Mouse (Mus musculus) lung, postnatal 36 days (tissue): Measurements from ENCODE around the gene Hs2st1.

Source experiments
- DNase-seq: peaks from one replicate; pipeline ENCODE4 v3.0.0; 2022; ENCODE audit warnings: mixed read lengths

Hs2st1 gene

GRCm38 (mm10) chr3:144584789-144585553 is 15.0 kb upstream of the Hs2st1 start:
- DNase-seq: no peak

- no peak for DNase-seq
These were observed 13.8 kb upstream of the Hs2st1 start for GRCm38 (mm10) chr3:144583789-144584188.

- DNase-seq: no peak
These were observed 12.3 kb upstream of the Hs2st1 start for GRCm38 (mm10) chr3:144582306-144582705.

GRCm38 (mm10) chr3:144581842-144582241 is 11.9 kb upstream of the Hs2st1 start:
- DNase-seq: no peak

- no peak for DNase-seq
These were observed 10.3 kb upstream of the Hs2st1 start for GRCm38 (mm10) chr3:144580281-144580680.

- no peak for DNase-seq
These were observed 9.8 kb upstream of the Hs2st1 start for GRCm38 (mm10) chr3:144579796-144580195.

- DNase-seq: no peak
These were observed 8.9 kb upstream of the Hs2st1 start for GRCm38 (mm10) chr3:144578921-144579320.

GRCm38 (mm10) chr3:144577366-144578340 is 7.7 kb upstream of the Hs2st1 start:
- no peak for DNase-seq

GRCm38 (mm10) chr3:144574256-144574655 is 4.3 kb upstream of the Hs2st1 start:
- peak; percentile 85 for DNase-seq

GRCm38 (mm10) chr3:144570816-144571487 is 971 bp upstream of the Hs2st1 start:
- no peak for DNase-seq

GRCm38 (mm10) chr3:144569401-144569971 is 495 bp downstream of the Hs2st1 start:
- DNase-seq: peak; percentile 26

GRCm38 (mm10) chr3:144568861-144569361 is 1.1 kb downstream of the Hs2st1 start:
- peak; percentile 62 for DNase-seq

- peak; percentile 46 for DNase-seq
These were observed 4.8 kb downstream of the Hs2st1 start for GRCm38 (mm10) chr3:144565212-144565611.

- DNase-seq: no peak
These were observed 6.1 kb downstream of the Hs2st1 start for GRCm38 (mm10) chr3:144563916-144564315.

- DNase-seq: peak; percentile 45
These were observed 8.3 kb downstream of the Hs2st1 start for GRCm38 (mm10) chr3:144561511-144562250.

GRCm38 (mm10) chr3:144558274-144558673 is 11.7 kb downstream of the Hs2st1 start:
- DNase-seq: peak; percentile 30

GRCm38 (mm10) chr3:144556625-144557324 is 13.2 kb downstream of the Hs2st1 start:
- DNase-seq: no peak

- no peak for DNase-seq
These were observed 14.8 kb downstream of the Hs2st1 start for GRCm38 (mm10) chr3:144555144-144555543.

GRCm38 (mm10) chr3:144554503-144554902 is 15.5 kb downstream of the Hs2st1 start:
- no peak for DNase-seq

GRCm38 (mm10) chr3:144553942-144554341 is 16.0 kb downstream of the Hs2st1 start:
- DNase-seq: no peak

- no peak for DNase-seq
These were observed 18.6 kb downstream of the Hs2st1 start for GRCm38 (mm10) chr3:144551416-144551815.
